Mouse (Mus musculus) c-Kit-negative CD71-positive TER-119-positive erythroid progenitor cells, embryonic 14.5 days (primary cell): Measurements from ENCODE around the gene Usp21.

Experiments used
- DNase-seq: peaks from one replicate; pipeline ENCODE4 v3.0.0-alpha.2; 2013; ENCODE audit warnings: low read depth, low spot score

Gene Usp21

GRCm38 (mm10) chr1:171284491-171284890 is 3.3 kb downstream of the Usp21 start:
- no peak for DNase-seq

GRCm38 (mm10) chr1:171283188-171284160 is 4.3 kb downstream of the Usp21 start:
- DNase-seq, result no peak

DNA sequence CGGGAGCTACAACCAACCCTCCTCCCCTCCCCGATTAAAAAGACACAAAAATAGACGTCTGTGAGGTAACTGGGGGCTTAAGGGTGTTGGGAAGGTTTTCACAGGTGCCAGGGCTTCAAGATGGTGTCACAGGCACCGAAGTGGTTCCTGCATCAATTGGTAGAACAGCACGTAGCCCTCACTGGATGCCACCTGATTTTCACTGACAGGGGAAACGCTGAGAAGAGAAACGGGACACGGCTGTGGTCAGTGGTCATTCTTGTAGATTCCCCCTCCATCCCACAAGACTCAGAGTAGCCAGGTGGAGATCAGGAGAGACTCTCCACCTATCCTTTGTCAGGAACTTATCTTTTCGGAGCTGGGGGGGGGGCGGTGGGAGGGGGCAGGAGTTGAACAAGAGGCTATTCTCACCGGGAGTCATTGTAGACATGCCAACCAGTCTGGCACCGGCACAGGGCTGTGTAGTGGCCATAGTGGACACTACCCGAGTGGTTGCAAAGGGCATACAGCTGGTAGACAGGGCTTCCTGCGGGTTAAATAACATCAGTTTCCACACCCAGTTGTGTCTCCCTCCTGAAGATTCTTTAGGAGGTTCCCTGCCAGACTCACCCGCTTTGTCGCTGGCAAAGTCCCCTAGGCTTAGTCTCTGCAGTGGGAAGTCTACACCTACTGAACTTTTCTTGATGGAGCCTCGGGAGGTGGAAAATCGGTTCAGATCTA is 5.5 kb downstream of the Usp21 start:
- DNase-seq, result no peak

DNA sequence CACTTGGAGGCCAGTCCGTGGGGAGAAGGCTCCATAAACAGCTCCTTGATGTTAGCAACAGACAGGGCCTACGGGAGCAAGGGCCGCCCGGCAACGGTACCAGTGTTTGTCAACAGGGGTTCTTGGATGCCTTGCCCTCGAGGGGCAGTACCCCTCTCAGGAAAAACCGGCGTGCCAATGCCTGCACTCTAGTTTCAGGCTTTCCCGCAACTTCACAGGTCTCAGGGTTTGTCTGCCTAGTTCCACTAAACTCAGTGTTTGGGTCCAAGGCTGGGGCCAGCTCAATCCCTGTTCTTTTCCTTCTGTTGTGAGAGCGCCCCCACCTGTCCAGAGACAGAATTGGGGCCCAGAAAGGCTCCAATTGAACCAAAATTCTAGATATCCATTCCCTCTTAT is 6.3 kb downstream of the Usp21 start:
- DNase-seq, result peak; percentile 85

- peak; percentile 97 for DNase-seq
These were observed 6.8 kb downstream of the Usp21 start, which contains the start of gene Ppox for GRCm38 (mm10) chr1:171280916-171281527. TSS of gene Ppox (minus strand) at chr1:171281186.

GRCm38 (mm10) chr1:171280250-171280915 is 7.4 kb downstream of the Usp21 start:
- DNase-seq, result no peak

- no peak for DNase-seq
These were observed 8.1 kb downstream of the Usp21 start for GRCm38 (mm10) chr1:171279721-171280120.

DNA sequence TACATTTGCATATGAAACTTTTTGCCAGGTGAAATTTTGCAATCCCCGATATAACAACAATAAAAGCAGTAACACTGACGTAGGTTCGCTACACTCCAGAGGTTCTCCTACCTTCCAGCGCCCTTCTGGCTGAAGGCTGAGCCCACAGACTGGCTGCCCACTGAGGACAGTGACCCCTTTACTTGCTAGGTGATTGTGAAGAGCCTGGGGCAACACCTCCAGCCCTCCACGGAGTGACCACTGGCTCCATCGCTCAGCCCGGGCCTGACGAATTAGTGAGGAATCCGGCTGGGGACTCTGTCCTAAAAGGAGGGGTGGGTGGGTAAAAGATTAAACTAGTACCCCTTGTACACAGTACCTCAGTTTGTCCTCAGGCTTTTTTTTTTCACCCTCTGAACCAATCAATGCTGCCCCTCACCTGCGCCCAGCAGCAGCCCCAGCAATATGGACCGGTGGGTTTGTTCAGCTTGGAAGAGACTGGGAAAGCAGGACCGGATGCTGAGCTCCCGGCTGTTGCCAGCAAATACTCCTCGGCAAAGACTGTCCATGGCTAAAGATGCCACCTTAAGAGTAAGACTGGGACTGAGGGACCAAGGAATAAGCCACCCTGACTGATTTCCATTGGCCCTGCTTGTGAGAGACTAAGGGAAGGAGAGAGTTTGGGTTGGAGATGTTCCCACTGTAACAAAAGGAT is 8.6 kb downstream of the Usp21 start:
- DNase-seq, result no peak

GRCm38 (mm10) chr1:171278436-171278835 is 9.4 kb downstream of the Usp21 start:
- no peak for DNase-seq

GRCm38 (mm10) chr1:171277736-171278135 is 10.1 kb downstream of the Usp21 start:
- no peak for DNase-seq

GRCm38 (mm10) chr1:171276110-171276748 is 11.6 kb downstream of the Usp21 start:
- DNase-seq, result no peak

DNA sequence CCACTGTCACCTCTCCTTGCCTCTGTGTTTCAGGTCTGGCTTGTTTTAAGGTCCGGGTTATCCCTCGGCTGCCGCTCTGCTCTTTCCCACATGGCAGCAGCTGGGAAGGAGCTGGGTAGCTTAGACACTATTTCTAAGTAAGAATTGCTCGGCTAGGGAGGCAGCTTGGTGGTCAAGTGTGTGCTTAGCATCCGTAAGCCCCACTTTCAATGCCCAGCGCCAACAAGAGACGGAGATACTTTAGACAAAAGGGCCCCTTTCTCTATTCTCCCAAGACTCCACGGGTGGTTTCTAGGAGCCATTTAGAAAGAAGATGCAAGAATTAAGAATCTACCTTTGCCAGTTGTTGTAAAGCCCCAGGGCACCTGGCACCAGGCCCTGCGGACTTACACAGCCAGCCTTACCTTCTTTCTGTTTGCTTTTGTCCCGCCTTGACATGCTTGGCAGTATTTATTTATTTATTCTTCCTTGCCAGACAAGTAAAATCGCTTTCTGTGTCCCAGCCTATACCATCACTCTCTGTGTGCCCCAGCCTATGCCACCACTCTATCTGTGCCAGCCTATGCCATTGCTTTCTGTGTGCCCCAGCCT is 12.6 kb downstream of the Usp21 start:
- no peak for DNase-seq

- no peak for DNase-seq
These were observed 13.6 kb downstream of the Usp21 start for GRCm38 (mm10) chr1:171274171-171274570.

DNA sequence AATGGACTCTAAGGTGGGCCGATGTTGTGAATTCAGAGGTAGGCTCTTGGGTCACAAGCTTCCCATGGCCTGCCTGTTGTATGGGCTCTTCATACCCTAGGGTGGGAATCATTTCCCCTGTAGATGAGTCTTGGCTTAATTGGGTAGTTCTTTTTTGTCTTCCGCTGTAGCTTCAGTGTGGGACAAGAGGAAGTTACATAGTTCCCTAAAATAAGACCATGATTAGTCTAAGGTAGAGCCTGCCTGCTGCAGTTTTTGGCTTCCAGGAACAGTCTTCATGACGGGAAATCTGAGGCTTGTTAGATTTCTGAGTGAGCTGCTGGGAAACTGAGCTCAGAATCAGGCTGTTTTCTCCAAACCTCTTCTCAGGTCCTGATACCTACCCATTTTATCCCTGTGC is 15.7 kb downstream of the Usp21 start:
- no peak for DNase-seq

DNA sequence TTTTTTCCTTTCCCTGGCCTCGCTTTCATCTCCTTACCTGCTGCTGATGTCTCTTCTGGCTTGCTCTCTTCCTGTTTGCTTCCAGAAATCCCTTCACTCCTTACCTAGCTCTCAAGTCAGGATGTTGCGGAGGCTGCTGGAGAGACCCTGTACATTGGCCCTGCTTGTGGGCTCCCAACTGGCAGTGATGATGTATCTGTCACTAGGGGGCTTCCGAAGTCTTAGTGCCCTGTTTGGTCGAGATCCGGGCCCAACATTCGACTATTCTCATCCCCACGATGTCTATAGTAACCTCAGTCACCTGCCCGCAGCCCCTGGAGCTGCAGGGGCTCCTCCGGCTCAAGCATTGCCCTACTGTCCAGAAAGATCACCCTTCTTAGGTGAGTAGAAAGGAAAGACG is 16.2 kb downstream of the Usp21 start:
- no peak for DNase-seq

DNA sequence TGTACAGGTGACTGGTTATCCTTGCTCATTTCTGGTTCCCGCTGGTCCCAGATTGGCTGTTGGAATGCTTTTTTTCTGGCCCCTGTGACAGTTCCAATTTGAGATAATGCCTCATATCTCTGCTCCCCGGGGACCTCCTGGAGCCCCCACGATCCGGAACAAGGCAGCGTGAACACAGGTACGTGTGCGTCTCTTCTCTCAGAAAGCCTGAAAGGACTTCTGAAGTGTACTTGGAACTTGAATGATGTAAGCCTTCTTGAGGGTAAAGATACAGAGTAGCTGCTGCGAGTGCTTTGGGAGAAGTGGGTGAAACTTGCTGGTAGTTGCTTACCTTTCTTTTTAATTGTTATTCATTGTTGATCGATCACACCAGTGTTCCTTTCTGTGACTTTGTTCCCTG is 16.6 kb downstream of the Usp21 start:
- no peak for DNase-seq

DNA sequence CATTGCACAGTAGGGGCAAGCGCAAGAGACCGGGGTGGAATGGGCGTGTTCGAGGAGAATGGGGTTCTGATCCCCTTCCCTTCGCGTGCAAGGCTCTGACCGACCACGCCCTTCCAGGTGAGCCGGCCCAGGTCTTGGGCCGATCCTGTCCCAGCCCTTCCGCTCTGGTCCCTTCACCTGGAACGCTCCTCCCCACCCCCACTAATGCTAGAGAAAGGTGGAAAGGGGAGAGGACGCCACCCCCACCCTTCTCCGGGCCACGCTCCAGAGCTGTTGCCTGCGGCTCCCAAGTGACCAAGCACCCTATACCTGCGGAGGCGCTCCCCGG is 17.3 kb downstream of the Usp21 start:
- DNase-seq, result no peak

- peak; percentile 85 for DNase-seq
These were observed 17.8 kb downstream of the Usp21 start, which contains the start of gene B4galt3 for GRCm38 (mm10) chr1:171269848-171270572. TSS of gene B4galt3 (plus strand) at chr1:171270328.

- DNase-seq, result no peak
These were observed 19.4 kb downstream of the Usp21 start for GRCm38 (mm10) chr1:171268341-171268740.
